ENCODE assay signal across 21 mouse cellular contexts in genomic region chr13:37528876-37529275, GRCm38 (mm10).
"Had no signal": no experiment of that assay in that cellular context is flagged by ENCODE, and none has a peak within 500 bp of the region (broad histone marks: within the 10 kb centered on the region; RNA-seq: fewer than 3 reads in every experiment).

No protein-coding gene starts in this region.

- H3K27me3 ChIP-seq: limb, embryonic 12.5 days; limb, embryonic 15.5 days; neural tube, embryonic 12.5 days; neural tube, embryonic 15.5 days had no signal

- H3K9me3 ChIP-seq: limb, embryonic 12.5 days; limb, embryonic 15.5 days; midbrain, embryonic 12.5 days; midbrain, embryonic 15.5 days; neural tube, embryonic 12.5 days; neural tube, embryonic 15.5 days had no signal

- H3K4me3 ChIP-seq: limb, embryonic 12.5 days; limb, embryonic 15.5 days; midbrain, embryonic 12.5 days; midbrain, embryonic 15.5 days; neural tube, embryonic 12.5 days; neural tube, embryonic 15.5 days had no signal

- H3K27ac ChIP-seq: limb, embryonic 12.5 days; limb, embryonic 15.5 days; liver, embryonic 14.5 days; macrophage; midbrain, embryonic 12.5 days; midbrain, embryonic 15.5 days; neural tube, embryonic 12.5 days; neural tube, embryonic 15.5 days; stomach, postnatal 0 days had no signal

- DNase-seq: kidney, adult 8-10 months; kidney, postnatal 10 days; left cerebral cortex, postnatal 4 days; liver, postnatal 0 days; right cerebral cortex, adult 18-20 months; right cerebral cortex, postnatal 14 days; right cerebral cortex, postnatal 4 days; thymus, adult 18-20 months; thymus, postnatal 36 days had no signal

- H3K4me1 ChIP-seq: midbrain, embryonic 15.5 days; neural tube, embryonic 12.5 days; neural tube, embryonic 15.5 days had no signal

- H3K9ac ChIP-seq: limb, embryonic 12.5 days; limb, embryonic 15.5 days; liver, embryonic 14.5 days; liver, postnatal 0 days; lung, embryonic 14.5 days; midbrain, embryonic 12.5 days; midbrain, embryonic 15.5 days; neural tube, embryonic 12.5 days; neural tube, embryonic 15.5 days had no signal

- H3K4me2 ChIP-seq: limb, embryonic 12.5 days; limb, embryonic 15.5 days; liver, embryonic 11.5 days; lung, embryonic 14.5 days; midbrain, embryonic 12.5 days; midbrain, embryonic 15.5 days; neural tube, embryonic 12.5 days; neural tube, embryonic 15.5 days had no signal

- H3K36me3 ChIP-seq: limb, embryonic 12.5 days; limb, embryonic 15.5 days; midbrain, embryonic 12.5 days; midbrain, embryonic 15.5 days; neural tube, embryonic 12.5 days; neural tube, embryonic 15.5 days had no signal

- ATAC-seq: liver, postnatal 0 days; lung, postnatal 0 days; midbrain, embryonic 15.5 days had no signal
